Mouse (Mus musculus) limb, embryonic 10.5 days (tissue): ENCODE data around the gene Efhd1. TPM values are rescaled to one million over a fixed set of nuclear protein-coding genes. Genes with fewer than 3 reads are reported as not detected.

ENCODE experiments used
- DNase-seq: peaks from one replicate; pipeline ENCODE4 v3.0.0-alpha.2; 2017; ENCODE audit warnings: low spot score
- H3K27ac ChIP-seq: fragments of 300-500 bp; sonication (generic); 2 replicates; pipeline ENCODE4 v1.5.1; 2016; ENCODE audit warnings: mild to moderate bottlenecking
- H3K27me3 ChIP-seq: fragments of 300-500 bp; sonication (generic); 2 replicates; pipeline ENCODE4 v1.6.1; 2016; ENCODE audit warnings: low read depth, mild to moderate bottlenecking; ENCODE audit not compliant: poor library complexity, severe bottlenecking
- H3K36me3 ChIP-seq: fragments of 300-500 bp; sonication (generic); 2 replicates; pipeline ENCODE4 v1.6.1; 2016; ENCODE audit warnings: mild to moderate bottlenecking, moderate library complexity
- H3K4me1 ChIP-seq: fragments of 300-500 bp; sonication (generic); 2 replicates; pipeline ENCODE4 v1.6.1; 2016
- H3K4me3 ChIP-seq: fragments of 300-500 bp; sonication (generic); 2 replicates; pipeline ENCODE4 v1.5.1; 2016; ENCODE audit warnings: mild to moderate bottlenecking, moderate library complexity
- H3K9me3 ChIP-seq: fragments of 300-500 bp; sonication (generic); replicated peaks from 2 replicates; pipeline ENCODE4 v1.6.1; 2016; ENCODE audit warnings: mild to moderate bottlenecking
- WGBS: fragments of 180-500 bp; shearing (Covaris S2); methylation state at CpG from one replicate; pipeline ENCODE4 v1.1.7; 2016; 5-methylcytosine and 5-hydroxymethylcytosine counted together
- polyA plus RNA-seq: library from polyadenylated mRNA; unstranded; fragments of >200 nt; fragmentation: Nextera tagmentation; extraction: Ambion mirVana; gene quantifications from 2 replicates; pipeline ENCODE4 v1.2.1, GENCODE M21; 2016

Efhd1 gene
- polyA plus RNA-seq, 1 experiment from 2014 or later: 0.10 TPM

GRCm38 (mm10) chr1:87273514-87273942, 9.4 kb downstream of the Efhd1 start:
- DNase-seq: no peak
- Histone ChIP-seq H3K27me3 (peaks cover 15% of the 10 kb centered on the region), H3K36me3 (no peaks in the 10 kb centered on the region), H3K4me1 (peaks cover 21% of the 10 kb centered on the region), H3K4me3 (no peak overlapping the region), H3K9me3 (no peaks in the 10 kb centered on the region), H3K27ac (0 out of 2 replicates have a peak overlapping the region, but pooled peaks have one; percentile 1)
- WGBS: 85% methylated on average over 3 of the region's 3 CpGs

DNA sequence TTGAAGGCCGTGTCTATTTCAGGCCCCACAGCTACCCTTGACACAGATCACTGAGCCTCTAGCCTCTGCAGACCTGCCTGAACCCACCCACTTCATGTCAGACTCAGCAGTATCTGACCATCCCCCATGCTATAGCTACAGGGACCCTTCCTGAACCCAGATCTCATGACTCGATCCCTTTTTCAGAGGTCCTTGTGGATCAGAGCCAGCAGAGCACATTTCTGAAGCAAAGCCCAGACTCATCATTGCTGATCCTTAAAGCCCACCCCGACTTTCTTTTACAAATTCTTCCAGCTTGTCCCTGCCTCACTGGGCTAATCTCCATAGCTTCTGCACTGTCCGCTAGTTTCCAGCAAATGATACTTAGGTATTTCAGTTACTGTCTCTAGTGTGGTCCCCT, 10.0 kb downstream of the Efhd1 start:
- 0 out of 2 replicates have a peak overlapping the region, but pooled peaks have one; percentile 1 for H3K27ac ChIP-seq
- no peaks in the 10 kb centered on the region for H3K36me3 ChIP-seq
- peaks cover 21% of the 10 kb centered on the region for H3K4me1 ChIP-seq
- H3K9me3 ChIP-seq: no peaks in the 10 kb centered on the region
- DNase-seq: no peak
- H3K4me3 ChIP-seq: no peak overlapping the region
- H3K27me3 ChIP-seq: peaks cover 8% of the 10 kb centered on the region
- WGBS: 85% methylated on average over 4 of the region's 4 CpGs

GRCm38 (mm10) chr1:87275151-87275550, 11.0 kb downstream of the Efhd1 start:
- Histone ChIP-seq H3K27me3 (no peaks in the 10 kb centered on the region), H3K27ac (no peak overlapping the region), H3K36me3 (no peaks in the 10 kb centered on the region), H3K4me1 (peaks cover 17% of the 10 kb centered on the region), H3K4me3 (no peak overlapping the region), H3K9me3 (no peaks in the 10 kb centered on the region)
- WGBS: 90% methylated on average over 12 of the region's 12 CpGs
- DNase-seq: no peak

DNA sequence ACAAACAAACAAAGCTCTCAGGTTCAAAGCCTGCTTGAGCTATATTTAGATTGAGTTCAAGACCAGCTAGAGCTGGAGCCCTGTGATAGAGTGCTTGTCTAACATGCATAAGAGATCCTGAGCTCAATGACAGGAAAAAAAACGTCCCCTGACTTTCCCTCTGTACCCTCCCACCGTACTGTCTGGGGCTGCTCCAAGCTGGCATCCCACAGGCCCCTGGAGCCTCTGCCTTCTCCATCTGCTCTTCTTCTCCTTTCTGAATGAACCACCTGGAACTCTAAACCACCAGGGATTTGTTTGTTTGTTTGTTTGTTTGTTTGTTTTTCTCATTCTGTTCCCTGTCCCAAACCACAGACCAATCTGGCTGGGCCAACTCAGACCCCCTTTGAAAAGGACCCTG, 11.9 kb downstream of the Efhd1 start:
- Histone ChIP-seq H3K4me1 (peaks cover 8% of the 10 kb centered on the region), H3K9me3 (no peaks in the 10 kb centered on the region), H3K36me3 (no peaks in the 10 kb centered on the region), H3K4me3 (no peak overlapping the region), H3K27ac (no peak overlapping the region), H3K27me3 (no peaks in the 10 kb centered on the region)
- no peak for DNase-seq
- 75% methylated on average over 2 of the region's 2 CpGs for WGBS

DNA sequence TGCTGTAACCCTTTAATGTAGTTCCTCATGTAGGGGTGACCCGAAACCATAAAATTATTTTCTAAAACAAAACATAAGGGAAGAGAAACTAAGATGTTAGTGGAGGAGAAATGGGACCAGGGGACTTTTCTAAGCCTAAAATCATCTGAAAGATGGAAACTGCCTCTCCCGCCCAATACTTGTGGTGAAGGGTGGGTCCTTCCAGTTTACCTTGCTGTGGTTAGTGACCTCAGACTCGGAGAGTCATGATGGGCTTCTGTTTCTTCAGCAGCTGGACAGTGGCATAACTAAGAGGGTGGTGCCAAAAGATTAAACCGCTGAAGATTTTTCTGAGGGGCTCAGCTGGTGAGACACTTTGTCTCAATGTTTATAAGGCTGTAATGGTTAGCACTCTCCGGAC, 16.1 kb downstream of the Efhd1 start:
- WGBS: 89% methylated on average over 5 of the region's 5 CpGs
- no peaks in the 10 kb centered on the region for H3K9me3 ChIP-seq
- DNase-seq: no peak
- H3K4me1 ChIP-seq: peaks cover 14% of the 10 kb centered on the region
- no peak overlapping the region for H3K27ac ChIP-seq
- H3K36me3 ChIP-seq: no peaks in the 10 kb centered on the region
- no peak overlapping the region for H3K4me3 ChIP-seq
- no peaks in the 10 kb centered on the region for H3K27me3 ChIP-seq

- no peak for DNase-seq
- Histone ChIP-seq H3K4me3 (peak overlapping the region; percentile 22), H3K9me3 (no peaks in the 10 kb centered on the region), H3K27ac (peak overlapping the region; percentile 62; the same call in 1 of the 2 replicates), H3K27me3 (no peaks in the 10 kb centered on the region), H3K4me1 (peaks cover 14% of the 10 kb centered on the region), H3K36me3 (no peaks in the 10 kb centered on the region)
- 23% methylated on average over 20 of the region's 20 CpGs for WGBS
These were observed 17.6 kb downstream of the Efhd1 start for GRCm38 (mm10) chr1:87281599-87282412.

DNA sequence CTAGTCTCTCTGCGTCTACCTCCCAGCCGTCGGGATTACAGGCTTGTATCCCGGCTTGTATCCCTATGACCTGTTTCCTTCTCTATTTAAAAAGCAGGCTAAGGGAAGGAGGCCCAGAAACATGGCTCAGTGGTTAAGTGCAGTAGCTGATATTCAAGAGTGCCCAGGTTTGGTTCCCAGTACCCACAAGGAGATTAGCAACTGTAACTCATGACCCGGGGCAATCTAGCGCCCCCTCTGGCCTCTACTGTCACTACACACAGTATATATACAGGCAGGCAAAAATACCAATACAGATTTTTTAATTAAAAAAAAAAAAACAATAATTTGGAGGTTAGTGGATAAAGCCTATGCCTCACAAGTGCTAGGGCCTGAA, 18.2 kb downstream of the Efhd1 start:
- Histone ChIP-seq H3K27ac (peak overlapping the region; percentile 62; the same call in 1 of the 2 replicates), H3K4me3 (no peak overlapping the region), H3K36me3 (no peaks in the 10 kb centered on the region), H3K9me3 (no peaks in the 10 kb centered on the region), H3K27me3 (no peaks in the 10 kb centered on the region), H3K4me1 (peaks cover 14% of the 10 kb centered on the region)
- no peak for DNase-seq
- 72% methylated on average over 6 of the region's 6 CpGs for WGBS

GRCm38 (mm10) chr1:87283410-87283960, 19.3 kb downstream of the Efhd1 start:
- no peak for DNase-seq
- Histone ChIP-seq H3K27ac (no peak overlapping the region), H3K4me3 (no peak overlapping the region), H3K4me1 (peaks cover 14% of the 10 kb centered on the region), H3K9me3 (no peaks in the 10 kb centered on the region), H3K36me3 (no peaks in the 10 kb centered on the region), H3K27me3 (no peaks in the 10 kb centered on the region)
- 75% methylated on average over 10 of the region's 10 CpGs for WGBS

- Histone ChIP-seq H3K9me3 (no peaks in the 10 kb centered on the region), H3K36me3 (no peaks in the 10 kb centered on the region), H3K4me1 (peaks cover 5% of the 10 kb centered on the region; the same call in 1 of the 2 replicates), H3K27me3 (no peaks in the 10 kb centered on the region), H3K27ac (no peak overlapping the region), H3K4me3 (no peak overlapping the region)
- no peak for DNase-seq
- WGBS: 83% methylated on average over 2 of the region's 2 CpGs
These were observed 22.9 kb downstream of the Efhd1 start for GRCm38 (mm10) chr1:87287105-87287504.

GRCm38 (mm10) chr1:87291416-87291815, 27.3 kb downstream of the Efhd1 start:
- Histone ChIP-seq H3K4me1 (no peaks in the 10 kb centered on the region), H3K4me3 (no peak overlapping the region), H3K27me3 (no peaks in the 10 kb centered on the region), H3K27ac (no peak overlapping the region), H3K36me3 (no peaks in the 10 kb centered on the region), H3K9me3 (no peaks in the 10 kb centered on the region)
- no peak for DNase-seq
- 80% methylated on average over 8 of the region's 8 CpGs for WGBS

DNA sequence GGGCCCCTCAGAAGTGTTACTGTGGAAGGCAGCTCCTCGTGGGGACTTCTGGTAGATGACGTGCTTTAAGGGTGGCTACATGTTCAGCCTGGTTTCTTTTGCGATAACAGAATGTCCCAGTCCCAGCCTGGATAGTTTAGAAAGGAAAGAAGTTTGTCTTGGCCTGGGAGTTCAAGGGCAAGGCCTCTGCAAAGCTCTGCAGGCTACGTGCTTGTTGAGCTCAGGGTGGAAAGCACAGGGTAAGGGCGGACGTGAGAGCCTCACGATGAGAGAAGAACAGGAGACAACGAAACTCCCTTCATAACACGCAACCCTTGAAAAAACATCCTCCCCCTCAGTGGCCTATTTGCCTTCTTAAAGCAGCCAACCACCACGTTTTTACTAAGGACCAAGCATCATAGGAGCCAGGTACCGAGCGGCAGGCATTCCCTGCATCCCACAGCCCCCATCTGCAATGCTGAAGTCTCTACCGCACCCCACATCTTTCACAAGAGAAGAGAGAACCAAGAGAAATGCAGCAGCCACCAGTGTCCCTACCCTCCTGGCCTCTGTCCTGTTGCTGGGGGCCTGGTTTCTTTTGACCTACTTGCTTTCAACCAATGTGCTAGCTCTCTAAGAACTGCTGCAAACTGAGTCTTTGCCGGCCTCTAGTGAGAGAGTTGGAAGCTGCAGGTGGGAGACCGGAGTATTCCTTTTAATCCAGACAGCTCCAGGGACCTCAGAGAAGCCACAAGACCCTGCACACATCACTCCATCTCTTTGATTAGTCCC, 28.4 kb downstream of the Efhd1 start:
- no peaks in the 10 kb centered on the region for H3K4me1 ChIP-seq
- H3K27ac ChIP-seq: 0 out of 2 replicates have a peak overlapping the region, but pooled peaks have one; percentile 7
- H3K9me3 ChIP-seq: no peaks in the 10 kb centered on the region
- no peaks in the 10 kb centered on the region for H3K36me3 ChIP-seq
- WGBS: 62% methylated on average over 15 of the region's 15 CpGs
- H3K27me3 ChIP-seq: no peaks in the 10 kb centered on the region
- DNase-seq: no peak
- H3K4me3 ChIP-seq: no peak overlapping the region

GRCm38 (mm10) chr1:87294063-87294710, 30.0 kb downstream of the Efhd1 start:
- WGBS: 79% methylated on average over 4 of the region's 4 CpGs
- DNase-seq: no peak
- H3K36me3 ChIP-seq: no peaks in the 10 kb centered on the region
- H3K4me1 ChIP-seq: no peaks in the 10 kb centered on the region
- no peaks in the 10 kb centered on the region for H3K9me3 ChIP-seq
- no peak overlapping the region for H3K27ac ChIP-seq
- no peaks in the 10 kb centered on the region for H3K27me3 ChIP-seq
- H3K4me3 ChIP-seq: no peak overlapping the region
